Mouse (Mus musculus) bone marrow macrophage, adult 2 months (primary cell): Measurements from ENCODE around the gene Arhgap8.

Source experiments
- CTCF ChIP-seq: IDR thresholded peaks from 2 replicates; pipeline ENCODE4 v1.5.1; 2012; ENCODE audit warnings: low read depth, mild to moderate bottlenecking, low read length, moderate library complexity
- POLR2A ChIP-seq: IDR thresholded peaks from 2 replicates; pipeline ENCODE4 v1.6.1; 2012; ENCODE audit warnings: mild to moderate bottlenecking, low read depth, low read length, borderline replicate concordance

DNA sequence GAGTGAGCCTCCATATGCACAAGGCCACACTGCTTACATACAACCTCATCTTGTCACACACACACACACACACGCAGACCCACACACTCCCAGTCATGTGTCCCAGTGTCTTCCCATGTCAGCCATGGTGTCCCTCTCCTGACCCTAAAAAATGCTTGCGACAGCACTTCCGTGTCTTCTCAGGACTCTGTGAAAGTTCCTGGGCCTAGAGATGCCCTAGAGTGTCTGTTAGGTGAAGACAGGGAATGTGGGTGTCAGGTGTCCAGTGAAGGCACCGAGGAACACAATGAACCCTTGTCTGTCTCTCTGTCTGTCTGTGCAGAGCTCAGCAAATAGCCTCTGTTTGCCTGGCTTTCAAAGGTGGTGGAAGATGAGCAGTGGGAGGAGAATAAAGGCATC lies 49.2 kb upstream of the Arhgap8 start:
- TF ChIP-seq POLR2A = no peak
- no peak for TF ChIP-seq CTCF
